Mouse (Mus musculus): ENCODE results near the gene Vmn2r48.
"Not testable (repeated sequence)": the region's sequence is repeated elsewhere in the genome, so short reads cannot be mapped to it uniquely, and the experiment has no call there.

The Vmn2r48 gene

GRCm38 (mm10) chr7:9953485-9953884 lies at the start of gene Vmn2r48:
Gene Vmn2r48 (minus strand): TSS chr7:9953585.
- DNase-seq, result not testable (repeated sequence)

GRCm38 (mm10) chr7:9992157-9992556 lies 38.8 kb upstream of the Vmn2r48 start, which contains the start of gene Vmn2r49:
Gene Vmn2r49 (minus strand): TSS chr7:9992257.
- DNase-seq, result not testable (repeated sequence)

Measured in retina, postnatal 1 day (tissue).